Mouse (Mus musculus): ENCODE results near the gene Pkm. TPM values are rescaled to one million over a fixed set of nuclear protein-coding genes. Genes with fewer than 3 reads are reported as not detected.

Gene Pkm
- total and polyA plus RNA-seq, 3 experiments, result 71.6 to 2,746 (median 710) TPM

GRCm38 (mm10) chr9:59616622-59617306 lies 39.4 kb upstream of the Pkm start, which contains the start of gene Parp6 (continued):
- TF ChIP-seq ELF1 (IDR thresholded peaks at IDR 0.05; ENCODE audit: low read depth, low read length) (peak; percentile 68), MYB (IDR thresholded peaks at IDR 0.05; ENCODE audit: low read depth, low read length) (no peak), CTCF (IDR thresholded peaks at IDR 0.05 in 2 of 3, conservative IDR thresholded peaks at IDR 0.05 in 1 of 3; ENCODE audit: control insufficient read depth in 1 of 3, insufficient read depth in 1 of 3, low read depth in 2 of 3, low read length in 3 of 3, poor library complexity in 1 of 3, severe bottlenecking in 1 of 3) (peak in 1 of 3 experiments; percentile 39; a peak in 2 of 6 replicates), USF1 (IDR thresholded peaks at IDR 0.05; ENCODE audit: low read depth, low read length) (peak; percentile 98), SIN3A (IDR thresholded peaks at IDR 0.05; ENCODE audit: low read length) (peak; percentile 81), ZKSCAN1 (IDR thresholded peaks at IDR 0.05; ENCODE audit: low read depth, low read length) (no peak), GATA1 (IDR thresholded peaks at IDR 0.05; ENCODE audit: low read depth, low read length) (no peak), MXI1 (IDR thresholded peaks at IDR 0.05; ENCODE audit: low read depth, low read length) (no peak; the same call in 1 of the 2 replicates), CHD2 (IDR thresholded peaks at IDR 0.05; ENCODE audit: low read length) (no peak), CHD1 (IDR thresholded peaks at IDR 0.05; ENCODE audit: low read depth, low read length) (no peak), JUND (IDR thresholded peaks at IDR 0.05; ENCODE audit: low read depth, low read length) (0 out of 2 replicates have a peak, but pooled peaks have one; percentile 36), HCFC1 (IDR thresholded peaks at IDR 0.05; ENCODE audit: low read depth, low read length) (peak; percentile 85), BHLHE40 (IDR thresholded peaks at IDR 0.05; ENCODE audit: borderline replicate concordance, low read depth, low read length) (no peak), MAZ (IDR thresholded peaks at IDR 0.05; ENCODE audit: low read depth, low read length) (no peak), MEF2A (IDR thresholded peaks at IDR 0.05; ENCODE audit: extremely low read depth, insufficient replicate concordance, low read depth, low read length, poor library complexity, severe bottlenecking) (no peak), POLR2A (IDR thresholded peaks at IDR 0.05; ENCODE audit: control insufficient read depth in 1 of 2, insufficient read depth in 1 of 2, low read depth in 1 of 2, low read length in 2 of 2, poor library complexity in 1 of 2) (peak; percentile 11 to 97; a peak in 2 of 4 replicates), KAT2A (conservative IDR thresholded peaks at IDR 0.05; ENCODE audit: low read depth, low read length) (no peak; the same call in 1 of the 2 replicates), ETS1 (IDR thresholded peaks at IDR 0.05; ENCODE audit: low read depth, low read length) (no peak), POLR2AphosphoS5 (IDR thresholded peaks at IDR 0.05; ENCODE audit: borderline replicate concordance, low read depth, low read length) (no peak), UBTF (IDR thresholded peaks at IDR 0.05; ENCODE audit: borderline replicate concordance, insufficient read depth, low read depth, low read length) (no peak), TBP (IDR thresholded peaks at IDR 0.05; ENCODE audit: low read depth, low read length) (peak; percentile 94), POLR2AphosphoS2 (IDR thresholded peaks at IDR 0.05; ENCODE audit: low read length) (peak; percentile 90)

All from MEL (cell line).